Mouse (Mus musculus): Measurements from ENCODE around the gene Brip1.
"Not testable (repeated sequence)": the region's sequence is repeated elsewhere in the genome, so short reads cannot be mapped to it uniquely, and the experiment has no call there.

Brip1 gene

GRCm38 (mm10) chr11:86201037-86201786, at the start of gene Brip1:
Gene Brip1 (minus strand): TSS chr11:86201193.
- DNase-seq (ENCODE audit: low spot score), result peak; percentile 98

DNA sequence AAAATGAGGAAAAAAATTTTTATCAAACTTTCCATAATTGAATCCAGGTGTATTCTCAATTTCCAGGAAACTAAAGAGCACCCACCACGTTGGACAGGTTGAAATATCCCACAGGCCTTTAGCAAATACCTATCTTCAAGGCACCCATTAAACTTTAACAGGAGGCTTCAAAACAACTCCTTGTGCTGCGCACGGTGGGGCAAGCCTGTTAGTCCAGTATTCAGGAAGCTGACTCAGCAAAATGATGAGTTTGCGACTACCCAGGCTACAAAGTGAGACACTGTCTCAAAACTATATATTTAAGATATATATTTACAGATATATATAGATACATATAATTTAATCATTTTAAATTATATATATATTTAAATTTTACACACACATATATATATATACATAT, 31.5 kb upstream of the Brip1 start:
- no peak for DNase-seq (ENCODE audit: low spot score)

DNA sequence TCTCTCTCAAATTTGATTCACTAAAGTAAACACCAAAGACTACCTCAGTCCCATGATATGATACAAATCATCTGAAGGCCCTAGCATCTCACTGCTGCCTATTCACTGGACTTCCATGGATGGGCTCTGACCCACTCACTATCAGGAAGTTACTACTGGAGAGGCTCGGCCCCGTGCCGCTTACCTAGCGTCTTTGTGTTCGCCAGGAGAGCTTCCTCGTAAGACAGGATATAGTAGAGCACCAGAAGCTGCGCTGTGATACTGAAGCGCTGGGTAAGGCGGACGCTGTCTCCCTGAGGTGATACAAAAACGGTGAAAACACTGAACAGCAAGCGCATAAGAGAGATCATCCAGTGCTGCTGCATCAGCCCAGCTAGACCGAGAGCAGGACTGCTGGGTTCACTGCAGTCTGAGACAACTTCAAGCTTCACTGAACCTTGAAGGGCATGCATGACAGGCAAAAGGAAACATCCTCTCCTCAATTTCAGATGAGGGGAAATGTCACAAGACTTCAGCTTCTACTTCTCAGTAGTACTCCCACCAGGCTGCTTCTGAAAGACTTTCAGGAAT, 30.9 kb upstream of the Brip1 start:
- DNase-seq (ENCODE audit: low spot score), result no peak

DNA sequence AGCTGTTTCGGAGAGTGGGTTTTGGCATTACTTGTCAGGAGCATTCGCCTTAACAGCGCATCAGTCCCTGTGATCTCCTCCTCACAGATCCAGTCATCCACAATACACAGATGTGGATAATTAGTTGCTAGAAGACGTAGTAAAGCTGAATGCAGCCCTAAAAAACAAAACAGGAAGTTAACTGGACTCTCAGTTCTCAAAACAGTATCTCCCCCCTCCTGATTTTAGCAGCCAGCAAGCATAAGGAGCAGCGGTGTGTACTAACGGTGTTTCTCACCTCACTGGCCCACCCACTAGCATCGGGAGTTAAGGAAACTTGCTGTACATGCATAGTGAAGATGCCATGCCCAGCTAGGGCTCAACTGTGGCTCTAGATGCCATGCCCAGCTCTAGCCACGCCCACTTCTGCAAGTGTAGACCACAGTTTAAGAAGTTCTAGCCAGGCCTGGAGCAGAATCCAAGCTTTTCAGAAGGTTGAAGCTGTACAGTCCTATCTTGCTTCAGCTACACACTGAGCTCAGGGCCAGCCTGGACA, 25.7 kb upstream of the Brip1 start:
- DNase-seq (ENCODE audit: low spot score), result no peak

- DNase-seq (ENCODE audit: low spot score), result no peak
Measured at GRCm38 (mm10) chr11:86225761-86226160, 24.8 kb upstream of the Brip1 start.

DNA sequence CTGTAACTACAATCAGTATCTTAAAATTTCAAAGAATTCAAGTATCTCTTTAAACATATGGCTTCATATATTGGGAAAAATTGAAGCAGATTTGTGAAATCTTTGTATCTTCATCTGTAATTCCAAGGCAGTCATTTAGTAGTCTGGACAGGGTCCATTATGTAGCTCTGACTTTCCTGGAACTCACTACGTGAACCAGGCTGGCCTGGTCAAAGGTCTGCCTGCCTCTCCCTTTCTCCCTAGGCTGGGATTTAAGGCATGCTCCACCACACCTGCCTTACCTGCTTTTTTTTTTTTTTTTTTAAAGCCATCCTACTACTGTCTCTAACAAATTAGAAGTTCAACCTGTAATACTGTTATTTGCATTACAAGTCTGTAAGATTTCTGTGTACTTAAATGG, 10.8 kb upstream of the Brip1 start:
- DNase-seq (ENCODE audit: low spot score), result no peak

DNA sequence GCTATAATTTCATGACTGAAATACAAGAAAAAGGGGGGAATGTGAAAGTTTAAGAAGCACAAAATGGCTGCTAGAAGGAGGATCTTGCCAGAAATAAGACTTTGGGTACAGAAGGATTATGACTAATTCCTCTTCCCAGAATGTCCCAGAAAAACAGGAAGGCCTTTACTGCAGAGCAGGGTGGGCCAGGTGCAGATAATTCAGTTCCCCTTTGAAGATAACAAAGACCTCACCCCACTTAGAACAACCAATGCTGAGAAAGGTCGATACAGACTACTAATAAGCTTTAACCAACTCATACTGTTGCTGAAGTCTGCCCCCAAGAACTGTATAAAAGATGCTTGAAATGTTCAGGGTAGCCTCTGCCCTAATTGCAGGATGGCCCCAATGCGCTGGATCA, 8.1 kb upstream of the Brip1 start:
- DNase-seq (ENCODE audit: low spot score), result no peak

- DNase-seq (ENCODE audit: low spot score), result no peak
Measured at GRCm38 (mm10) chr11:86205876-86206275, 4.9 kb upstream of the Brip1 start.

DNA sequence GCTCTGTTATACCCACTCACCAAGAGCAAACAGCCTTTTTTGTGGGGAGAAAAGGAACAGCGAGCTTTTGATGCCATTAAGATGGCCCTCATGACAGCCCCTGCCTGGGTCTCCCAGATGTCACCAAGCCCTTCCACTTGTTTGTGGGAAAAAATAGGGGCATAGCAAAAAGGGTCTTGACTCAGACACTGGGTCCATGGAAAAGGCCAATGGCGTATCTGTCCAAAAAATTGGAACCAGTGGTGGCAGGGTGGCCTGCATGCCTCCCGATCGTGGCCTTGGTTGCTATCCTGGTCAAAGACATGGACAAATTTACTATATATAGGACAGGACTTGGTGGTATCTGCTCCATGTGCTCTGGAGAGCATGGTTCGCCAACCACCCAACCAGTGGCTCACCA, 4.0 kb upstream of the Brip1 start:
- DNase-seq (ENCODE audit: low spot score), result no peak

GRCm38 (mm10) chr11:86201901-86202675, 1.1 kb upstream of the Brip1 start:
- DNase-seq (ENCODE audit: low spot score), result peak; percentile 7

DNA sequence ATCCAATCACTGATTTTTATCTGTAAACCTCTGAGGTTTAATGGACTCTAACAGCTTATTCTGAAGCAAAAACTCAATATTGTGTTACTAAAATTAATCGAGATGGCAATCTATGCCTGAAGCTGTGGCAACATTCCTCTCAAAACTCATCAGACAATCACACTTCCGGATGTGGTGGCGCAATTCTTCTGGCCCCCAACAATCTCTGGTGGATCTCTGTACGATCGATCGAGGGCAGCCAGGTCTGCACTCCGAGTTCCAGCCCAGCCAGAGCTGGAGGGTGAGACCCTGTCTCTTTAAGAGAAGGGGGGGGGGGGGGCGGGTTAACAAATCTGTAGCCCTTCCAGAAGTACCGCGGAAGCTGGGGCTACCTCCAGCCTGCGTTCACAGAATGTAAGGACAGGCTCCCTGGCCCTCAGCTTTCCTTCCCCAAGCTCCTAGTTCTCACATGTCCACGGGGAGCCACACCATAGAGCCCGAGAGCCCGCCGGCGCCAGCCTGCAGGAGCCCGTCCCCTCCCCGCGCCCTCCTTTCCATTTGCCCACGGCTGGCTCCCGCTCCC, 452 bp downstream of the Brip1 start:
- DNase-seq (ENCODE audit: low spot score), result no peak

DNA sequence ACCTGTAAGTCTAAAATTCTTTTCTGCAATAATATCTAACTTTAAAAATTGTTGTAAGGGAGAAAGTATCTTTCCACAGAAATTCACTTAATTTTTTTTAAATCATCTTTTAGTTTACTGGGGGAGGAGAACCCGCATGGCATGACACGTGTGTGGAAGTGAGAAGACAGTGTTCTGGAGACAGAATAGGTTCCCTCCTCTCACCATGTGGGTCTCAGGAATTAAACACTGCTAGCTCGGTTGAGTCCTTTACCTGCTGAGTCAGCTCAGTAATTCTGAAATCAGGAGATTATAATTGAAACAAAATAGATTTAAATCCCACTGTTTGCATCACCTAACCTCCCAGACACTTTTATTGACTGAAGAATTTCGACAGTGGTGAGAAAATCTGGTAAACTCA, 1.3 kb downstream of the Brip1 start:
- DNase-seq (ENCODE audit: low spot score), result no peak

DNA sequence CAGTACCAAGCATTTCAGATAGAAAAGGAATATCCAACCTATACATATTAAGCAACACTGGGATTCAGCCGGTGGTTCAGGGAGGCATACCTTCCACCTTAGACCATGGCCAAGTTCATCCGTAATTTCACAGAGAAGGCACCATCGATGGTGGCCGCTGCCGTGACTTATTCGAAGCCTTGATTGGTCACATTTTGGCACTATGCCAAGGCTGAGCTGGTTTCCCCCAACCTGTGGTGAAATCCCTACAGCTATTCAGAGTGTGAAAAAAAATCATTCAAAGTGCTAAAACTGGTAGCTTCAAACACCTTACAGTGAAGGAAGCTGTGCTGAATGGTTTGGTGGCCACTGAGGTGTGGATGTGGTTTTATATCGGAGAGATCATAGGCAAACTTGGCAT, 15.8 kb downstream of the Brip1 start:
- not testable (repeated sequence) for DNase-seq (ENCODE audit: low spot score)

DNA sequence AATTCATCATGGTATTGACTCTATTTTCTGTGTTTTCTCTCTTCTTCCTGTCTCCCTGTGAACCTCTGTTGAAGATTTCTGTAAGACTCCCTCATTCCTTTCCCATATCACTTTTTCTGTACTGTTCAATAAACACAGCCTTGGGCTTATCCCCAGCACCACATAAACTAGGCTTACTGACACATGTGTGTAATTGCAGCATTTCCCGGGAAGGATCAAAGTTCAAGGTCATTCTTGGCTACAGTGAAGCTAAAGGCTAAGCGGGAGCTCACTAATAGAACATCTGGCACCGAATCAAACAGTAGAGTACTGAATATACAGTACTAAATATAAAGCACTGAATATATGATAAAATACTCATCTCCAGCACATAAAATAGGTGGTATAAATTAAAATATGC, 25.2 kb downstream of the Brip1 start:
- no peak for DNase-seq (ENCODE audit: low spot score)

DNA sequence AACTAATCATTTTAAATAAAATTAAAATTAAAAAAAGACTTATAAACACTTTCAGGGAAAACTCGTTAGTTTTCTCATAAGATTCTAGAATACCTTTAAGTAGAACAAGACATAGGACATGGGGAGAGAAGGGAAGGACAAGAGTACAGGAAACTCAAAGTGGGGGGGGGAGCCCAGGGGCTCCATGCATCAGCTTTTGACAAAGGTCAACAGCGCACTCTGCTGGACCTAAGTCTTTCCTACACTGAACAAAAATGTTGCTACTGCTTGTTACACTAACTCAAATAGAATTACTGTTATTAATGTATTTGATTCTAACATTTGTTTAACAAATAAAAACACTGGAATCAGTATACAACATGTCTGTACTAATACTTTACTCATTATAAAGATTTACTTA, 26.8 kb downstream of the Brip1 start:
- DNase-seq (ENCODE audit: low spot score), result peak; percentile 85

DNA sequence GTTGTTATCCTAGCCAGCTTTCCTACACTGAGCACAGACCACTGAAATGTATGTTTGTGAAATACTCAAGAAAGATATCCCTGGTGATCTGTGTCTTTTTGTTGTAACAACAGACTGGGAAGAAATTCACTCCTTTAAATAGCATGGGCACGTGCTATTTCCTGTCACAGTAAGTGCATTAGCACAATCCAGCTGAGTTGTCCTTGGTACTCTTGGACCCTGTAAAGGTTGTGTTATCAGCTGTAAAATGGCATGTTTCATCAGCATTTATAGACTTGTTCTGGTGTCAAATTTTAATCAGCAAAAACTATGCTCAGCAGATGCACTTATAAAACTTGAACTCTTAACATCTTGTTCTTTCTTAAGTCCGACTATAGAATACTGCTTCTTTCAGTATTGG, 30.2 kb downstream of the Brip1 start:
- DNase-seq (ENCODE audit: low spot score), result no peak

- DNase-seq (ENCODE audit: low spot score), result no peak
Measured at GRCm38 (mm10) chr11:86160251-86160650, 40.7 kb downstream of the Brip1 start.

DNA sequence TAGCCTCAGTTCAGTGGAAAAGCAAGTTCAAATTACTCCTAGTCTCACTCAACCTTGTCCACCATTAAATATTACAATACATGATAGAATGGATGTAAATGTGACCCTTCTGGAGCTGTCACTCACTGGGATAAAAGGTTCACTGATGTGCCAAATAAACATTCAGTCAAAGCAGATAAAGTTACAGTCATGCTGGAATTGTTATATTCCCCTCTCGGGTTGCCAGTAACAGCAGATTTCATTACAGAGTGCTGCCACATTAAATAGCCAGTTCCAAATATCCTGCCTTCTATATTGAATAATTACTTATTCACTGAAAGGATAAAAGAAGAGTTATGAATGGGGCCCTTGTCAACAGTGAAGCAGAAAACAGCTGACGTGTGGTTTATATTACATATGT, 42.0 kb downstream of the Brip1 start:
- peak; percentile 17 for DNase-seq (ENCODE audit: low spot score)

- no peak for DNase-seq (ENCODE audit: low spot score)
Measured at GRCm38 (mm10) chr11:86155638-86156037, 45.4 kb downstream of the Brip1 start.

- DNase-seq (ENCODE audit: low spot score), result peak; percentile 22
Measured at GRCm38 (mm10) chr11:86131324-86131723, 69.7 kb downstream of the Brip1 start.

DNA sequence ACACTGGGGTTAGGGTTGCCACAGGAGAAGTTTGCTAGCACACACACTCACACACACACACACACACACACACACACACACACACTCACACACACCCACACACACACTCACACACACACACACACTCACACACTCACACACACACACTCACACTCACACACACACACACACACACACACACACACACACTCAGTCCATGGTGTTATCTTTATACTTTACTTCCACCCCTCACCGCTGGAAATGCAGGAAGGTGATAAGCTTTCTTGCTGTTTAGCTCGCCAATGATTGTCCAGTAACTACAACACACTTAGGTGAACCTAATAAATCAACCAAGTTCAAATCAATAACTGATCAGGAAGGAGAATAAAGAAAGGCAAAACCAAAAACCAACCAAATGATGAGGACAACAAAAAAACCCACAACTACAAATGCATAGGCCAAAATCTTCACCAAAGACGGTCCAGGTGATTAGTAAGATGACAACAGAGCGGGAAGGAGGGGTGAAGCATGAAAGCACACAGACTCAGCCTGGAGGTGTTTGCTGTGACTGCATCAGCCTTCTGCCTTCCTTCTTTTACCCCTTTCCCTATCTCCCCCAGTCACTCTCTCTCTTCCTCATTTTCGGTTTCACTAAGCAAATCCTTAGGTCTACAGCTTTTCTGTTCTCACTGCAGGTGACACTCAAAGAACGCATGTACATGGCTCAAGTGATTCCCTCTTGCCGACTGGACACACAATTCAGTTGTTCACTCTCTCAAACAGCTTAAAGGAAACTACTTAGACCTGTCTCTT, 83.7 kb downstream of the Brip1 start:
- no peak for DNase-seq (ENCODE audit: low spot score)

DNA sequence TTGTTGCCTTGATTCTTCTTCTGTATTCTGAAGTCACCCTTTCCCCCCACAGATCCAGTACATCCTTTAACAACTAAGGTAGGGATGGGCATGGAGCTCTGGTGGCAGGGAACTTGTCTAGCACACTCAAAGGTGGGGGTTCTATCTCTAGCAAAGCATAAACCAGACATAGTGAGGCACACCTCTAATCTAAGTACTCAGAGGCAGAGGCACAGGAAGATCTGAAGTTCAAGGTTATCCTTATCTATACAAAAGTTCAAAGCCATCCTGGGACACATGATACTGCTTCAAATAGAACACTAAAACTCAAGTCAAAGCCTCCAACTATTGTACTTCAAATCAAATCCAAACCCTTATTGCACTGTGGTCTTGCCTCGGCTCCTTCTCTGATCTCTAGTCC, 85.0 kb downstream of the Brip1 start:
- DNase-seq (ENCODE audit: low spot score), result no peak
